Mouse (Mus musculus) telencephalon, adult 2 months (tissue): ENCODE results near the gene Ehhadh.

Source experiments
- DNase-seq: peaks from one replicate; pipeline ENCODE4 v3.0.0-alpha.2; 2011; ENCODE audit warnings: low read depth, low spot score

Ehhadh gene

GRCm38 (mm10) chr16:21735638-21736037 lies 52.0 kb downstream of the Ehhadh start:
- DNase-seq, result no peak

- peak; percentile 58 for DNase-seq
Observed at GRCm38 (mm10) chr16:21727897-21728364, 59.7 kb downstream of the Ehhadh start.

- no peak for DNase-seq
Observed at GRCm38 (mm10) chr16:21727421-21727820, 60.2 kb downstream of the Ehhadh start.

- DNase-seq, result peak; percentile 28
Observed at GRCm38 (mm10) chr16:21724261-21724660, 63.3 kb downstream of the Ehhadh start.

- DNase-seq, result no peak
Observed at GRCm38 (mm10) chr16:21719770-21720169, 67.8 kb downstream of the Ehhadh start.

- no peak for DNase-seq
Observed at GRCm38 (mm10) chr16:21714516-21714915, 73.1 kb downstream of the Ehhadh start.
